Mouse (Mus musculus): ENCODE data around the gene Card19.

DNA sequence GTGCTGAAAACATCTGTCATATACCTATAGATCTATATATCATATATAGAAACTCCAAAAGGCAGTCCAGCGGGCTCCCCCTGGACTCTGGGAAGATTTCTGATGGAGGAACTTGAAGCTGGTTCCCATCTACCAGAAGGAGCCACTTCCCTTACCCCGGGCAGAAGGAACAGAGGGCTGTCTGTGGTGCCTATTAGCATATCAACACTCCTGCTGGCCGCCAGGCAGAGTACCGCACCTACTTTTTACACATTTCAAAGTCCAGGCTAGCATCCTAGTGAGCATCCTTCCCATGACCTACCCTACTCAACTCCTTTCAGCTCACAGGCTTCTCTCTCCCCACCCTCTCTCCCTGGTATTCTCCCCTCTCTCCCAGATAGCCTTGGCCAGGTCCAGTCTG is 9.8 kb upstream of the Card19 start:
- TF ChIP-seq POLR2A (IDR thresholded peaks at IDR 0.05; ENCODE audit: borderline replicate concordance, insufficient read depth, low read length) (no peak), CTCF (IDR thresholded peaks at IDR 0.05; ENCODE audit: borderline replicate concordance, insufficient read depth, low read depth, low read length) (no peak)
